Mouse (Mus musculus) myocyte (in vitro differentiated cells): ENCODE results near the gene Gm973.

Experiments
- CEBPB ChIP-seq: IDR thresholded peaks from 2 replicates; pipeline ENCODE4 v1.6.1; 2011; ENCODE audit warnings: mild to moderate bottlenecking, moderate library complexity; ENCODE audit not compliant: poor library complexity, insufficient read depth, severe bottlenecking
- E2F4 ChIP-seq: IDR thresholded peaks from one replicate; pipeline ENCODE4 v1.6.1; 2011; ENCODE audit warnings: mild to moderate bottlenecking, control low read depth, moderate library complexity; ENCODE audit not compliant: insufficient read depth
- MAX ChIP-seq: IDR thresholded peaks from one replicate; pipeline ENCODE4 v1.6.1; 2011; ENCODE audit warnings: low read depth, mild to moderate bottlenecking, control low read depth
- MYOD1 ChIP-seq, 3 experiments: IDR thresholded peaks; one replicate each; pipeline ENCODE4 v1.6.1; 2011; ENCODE audit warnings: control low read depth in 2 of 3, low read depth in 2 of 3, mild to moderate bottlenecking in 2 of 3, moderate library complexity in 1 of 3; ENCODE audit not compliant: insufficient read length in 2 of 3, control insufficient read depth in 1 of 3
- POLR2A ChIP-seq: IDR thresholded peaks from one replicate; pipeline ENCODE4 v1.6.1; 2011; ENCODE audit warnings: low read depth, mild to moderate bottlenecking, control low read depth, moderate library complexity; ENCODE audit not compliant: insufficient read length
- SRF ChIP-seq: IDR thresholded peaks from one replicate; pipeline ENCODE4 v1.6.1; 2011; ENCODE audit warnings: low read depth; ENCODE audit not compliant: control insufficient read depth, insufficient read length
- USF1 ChIP-seq: IDR thresholded peaks from one replicate; pipeline ENCODE4 v1.6.1; 2011; ENCODE audit warnings: low read depth, mild to moderate bottlenecking, control low read depth, moderate library complexity

GRCm38 (mm10) chr1:59520226-59520837 is 4.3 kb downstream of the Gm973 start:
- TF ChIP-seq MAX, result no peak
- TF ChIP-seq USF1, result no peak
- no peak for TF ChIP-seq SRF
- TF ChIP-seq POLR2A, result no peak
- no peak for TF ChIP-seq E2F4
- no peak for TF ChIP-seq CEBPB
- TF ChIP-seq MYOD1 (IDR thresholded peaks at IDR 0.05; ENCODE audit: control insufficient read depth in 1 of 3, insufficient read length in 2 of 3, low read depth in 2 of 3), result no peak
